Mouse (Mus musculus) CH12.LX (cell line): ENCODE data around the gene Slc38a10. TPM values are rescaled to one million over a fixed set of nuclear protein-coding genes. Genes with fewer than 3 reads are reported as not detected.
A peak's percentile ranks its signal among the peaks of the same experiment; 100 is the strongest.

Experiments used
- DNase-seq: peaks from one replicate; pipeline ENCODE4 v3.0.0-alpha.2; 2013; ENCODE audit errors: extremely low read depth
- H3K27ac ChIP-seq: 2 replicates; pipeline ENCODE4 v1.5.1; 2012; ENCODE audit warnings: low read depth, mild to moderate bottlenecking, control low read depth, moderate library complexity; ENCODE audit not compliant: insufficient read depth
- H3K27me3 ChIP-seq: replicated peaks from 2 replicates; pipeline ENCODE3; 2012; ENCODE audit warnings: inconsistent platforms
- H3K36me3 ChIP-seq, 2 experiments: replicated peaks in 1 of 2; 2 replicates each; pipeline versions ENCODE3 to v1.6.1; 2012; ENCODE audit warnings: inconsistent platforms in 1 of 2, low read length in 1 of 2, mild to moderate bottlenecking in 1 of 2, mixed read lengths in 1 of 2, moderate library complexity in 1 of 2; ENCODE audit not compliant: control insufficient read depth in 1 of 2, insufficient read depth in 1 of 2
- H3K4me1 ChIP-seq, 2 experiments: 2 replicates each; pipeline ENCODE4 v1.6.1; 2012; ENCODE audit warnings: inconsistent platforms in 1 of 2, moderate library complexity in 1 of 2; ENCODE audit not compliant: insufficient read depth in 2 of 2, control insufficient read depth in 1 of 2
- H3K4me2 ChIP-seq: 2 replicates; pipeline ENCODE4 v1.6.1; 2012; ENCODE audit warnings: low read depth, mild to moderate bottlenecking, control low read depth; ENCODE audit not compliant: poor library complexity, insufficient read depth, severe bottlenecking
- H3K4me3 ChIP-seq, 3 experiments: fragments of 150-350 bp in 1 of 3; sonication (generic) in 1 of 3; replicated peaks in 1 of 3; 2 replicates each; pipeline versions ENCODE3 to v1.5.1; 2011 to 2012; ENCODE audit warnings: low read depth in 2 of 3, low read length in 2 of 3, mild to moderate bottlenecking in 2 of 3, moderate library complexity in 2 of 3, control low read depth in 1 of 3, improper control_type of control experiment in 1 of 3, inconsistent platforms in 1 of 3, mixed read lengths in 1 of 3; ENCODE audit not compliant: poor library complexity in 1 of 3
- H3K79me2 ChIP-seq: replicated peaks from 2 replicates; pipeline ENCODE4 v1.6.1; 2012; ENCODE audit warnings: mild to moderate bottlenecking, moderate library complexity; ENCODE audit not compliant: control insufficient read depth, poor library complexity, insufficient read depth, severe bottlenecking; ENCODE audit errors: extremely low read depth
- H3K9ac ChIP-seq: 2 replicates; pipeline ENCODE4 v1.6.1; 2012; ENCODE audit warnings: low read depth, mild to moderate bottlenecking, control low read depth, moderate library complexity; ENCODE audit not compliant: insufficient read depth
- H3K9me3 ChIP-seq: replicated peaks from 2 replicates; pipeline ENCODE3; 2012; ENCODE audit warnings: low read length, inconsistent platforms, mixed read lengths
- BHLHE40 ChIP-seq: IDR thresholded peaks from 2 replicates; pipeline ENCODE4 v1.6.1; 2011; ENCODE audit warnings: mild to moderate bottlenecking, low read depth, low read length, improper control_type of control experiment
- CHD1 ChIP-seq: IDR thresholded peaks from 2 replicates; pipeline ENCODE4 v1.6.1; 2012; ENCODE audit warnings: low read depth, low read length, improper control_type of control experiment, inconsistent platforms
- CHD2 ChIP-seq: IDR thresholded peaks from 2 replicates; pipeline ENCODE4 v1.6.1; 2011; ENCODE audit warnings: low read length, improper control_type of control experiment
- CTCF ChIP-seq, 2 experiments: IDR thresholded peaks in 1 of 2; conservative IDR thresholded peaks in 1 of 2; 2 replicates each; pipeline ENCODE4 v1.5.1; 2011 to 2012; ENCODE audit warnings: low read depth in 2 of 2, low read length in 2 of 2, improper control_type of control experiment in 1 of 2, inconsistent platforms in 1 of 2, mild to moderate bottlenecking in 1 of 2, moderate library complexity in 1 of 2
- ELF1 ChIP-seq: IDR thresholded peaks from 2 replicates; pipeline ENCODE4 v1.6.1; 2014; ENCODE audit warnings: low read depth, mild to moderate bottlenecking, inconsistent platforms, low read length, improper control_type of control experiment
- EP300 ChIP-seq: IDR thresholded peaks from 2 replicates; pipeline ENCODE4 v1.6.1; 2011; ENCODE audit warnings: low read length, improper control_type of control experiment
- GABPA ChIP-seq: IDR thresholded peaks from 2 replicates; pipeline ENCODE4 v1.6.1; 2012; ENCODE audit warnings: low read depth, low read length, improper control_type of control experiment, inconsistent platforms; ENCODE audit not compliant: insufficient replicate concordance
- HCFC1 ChIP-seq: IDR thresholded peaks from 2 replicates; pipeline ENCODE4 v1.6.1; 2012; ENCODE audit warnings: low read depth, mild to moderate bottlenecking, inconsistent platforms, low read length, improper control_type of control experiment
- IRF4 ChIP-seq: IDR thresholded peaks from 2 replicates; pipeline ENCODE4 v1.6.1; 2014; ENCODE audit warnings: low read depth, mild to moderate bottlenecking, inconsistent platforms, low read length, improper control_type of control experiment
- JUN ChIP-seq: IDR thresholded peaks from 2 replicates; pipeline ENCODE4 v1.6.1; 2011; ENCODE audit warnings: low read depth, mild to moderate bottlenecking, low read length, improper control_type of control experiment, moderate library complexity; ENCODE audit not compliant: insufficient read depth
- JUND ChIP-seq: conservative IDR thresholded peaks from 2 replicates; pipeline ENCODE4 v1.6.1; 2011; ENCODE audit warnings: low read depth, low read length, improper control_type of control experiment
- KAT2A ChIP-seq: IDR thresholded peaks from 2 replicates; pipeline ENCODE4 v1.6.1; 2012; ENCODE audit warnings: low read length, improper control_type of control experiment, inconsistent platforms; ENCODE audit not compliant: insufficient replicate concordance
- MAX ChIP-seq: IDR thresholded peaks from 2 replicates; pipeline ENCODE4 v1.6.1; 2011; ENCODE audit warnings: low read length, improper control_type of control experiment
- MAZ ChIP-seq: IDR thresholded peaks from 2 replicates; pipeline ENCODE4 v1.6.1; 2012; ENCODE audit warnings: low read depth, mild to moderate bottlenecking, inconsistent platforms, low read length, improper control_type of control experiment, moderate library complexity
- MEF2A ChIP-seq: IDR thresholded peaks from 2 replicates; pipeline ENCODE4 v1.6.1; 2014; ENCODE audit warnings: low read depth, mild to moderate bottlenecking, inconsistent platforms, low read length, improper control_type of control experiment, borderline replicate concordance
- MXI1 ChIP-seq: IDR thresholded peaks from 2 replicates; pipeline ENCODE4 v1.6.1; 2011; ENCODE audit warnings: mild to moderate bottlenecking, low read depth, low read length, improper control_type of control experiment
- NELFE ChIP-seq: IDR thresholded peaks from 2 replicates; pipeline ENCODE4 v1.6.1; 2011; ENCODE audit warnings: low read depth, low read length, improper control_type of control experiment
- NRF1 ChIP-seq: IDR thresholded peaks from 2 replicates; pipeline ENCODE4 v1.6.1; 2014; ENCODE audit warnings: low read depth, mild to moderate bottlenecking, inconsistent platforms, low read length, improper control_type of control experiment, moderate library complexity
- POLR2A ChIP-seq: IDR thresholded peaks from 2 replicates; pipeline ENCODE4 v1.6.1; 2011; ENCODE audit warnings: low read depth, mild to moderate bottlenecking, improper control_type of control experiment, low read length
- POLR2AphosphoS2 ChIP-seq: IDR thresholded peaks from 2 replicates; pipeline ENCODE4 v1.6.1; 2011; ENCODE audit warnings: low read depth, low read length, improper control_type of control experiment
- RAD21 ChIP-seq: IDR thresholded peaks from 2 replicates; pipeline ENCODE4 v1.6.1; 2011; ENCODE audit warnings: low read depth, mild to moderate bottlenecking, low read length, improper control_type of control experiment, moderate library complexity
- RCOR1 ChIP-seq: conservative IDR thresholded peaks from 2 replicates; pipeline ENCODE4 v1.6.1; 2012; ENCODE audit warnings: low read depth, mild to moderate bottlenecking, inconsistent platforms, low read length, improper control_type of control experiment
- SIN3A ChIP-seq: IDR thresholded peaks from 2 replicates; pipeline ENCODE4 v1.6.1; 2012; ENCODE audit warnings: low read length, improper control_type of control experiment, inconsistent platforms
- SMC3 ChIP-seq: IDR thresholded peaks from 2 replicates; pipeline ENCODE4 v1.6.1; 2011; ENCODE audit warnings: low read depth, low read length, improper control_type of control experiment
- TBP ChIP-seq: conservative IDR thresholded peaks from 2 replicates; pipeline ENCODE4 v1.6.1; 2011; ENCODE audit warnings: low read depth, low read length, improper control_type of control experiment
- TCF12 ChIP-seq: IDR thresholded peaks from 2 replicates; pipeline ENCODE4 v1.6.1; 2014; ENCODE audit warnings: low read depth, mild to moderate bottlenecking, inconsistent platforms, low read length, improper control_type of control experiment
- UBTF ChIP-seq: IDR thresholded peaks from 2 replicates; pipeline ENCODE4 v1.6.1; 2012; ENCODE audit warnings: low read depth, mild to moderate bottlenecking, inconsistent platforms, low read length, improper control_type of control experiment, moderate library complexity
- USF1 ChIP-seq: IDR thresholded peaks from 2 replicates; pipeline ENCODE4 v1.6.1; 2014; ENCODE audit warnings: low read depth, mild to moderate bottlenecking, inconsistent platforms, low read length, improper control_type of control experiment
- ZKSCAN1 ChIP-seq: IDR thresholded peaks from 2 replicates; pipeline ENCODE4 v1.6.1; 2012; ENCODE audit warnings: low read depth, inconsistent platforms, low read length, improper control_type of control experiment, borderline replicate concordance
- ZNF384 ChIP-seq: IDR thresholded peaks from 2 replicates; pipeline ENCODE4 v1.6.1; 2012; ENCODE audit warnings: low read depth, low read length, improper control_type of control experiment, inconsistent platforms
- dilution Hi-C: fragments of 300-500 bp; cut with MboI; formaldehyde crosslinking; loops from 2 replicates; pipeline ENCODE4 v1.14.3; 2020; ENCODE audit warnings: low sequenced_read_pairs; ENCODE audit not compliant: extremely low pct_unique_long_range_greater_than_20kb, extremely low pct_ligation_motif_present
- in situ Hi-C: fragments of 300-500 bp; cut with MboI; formaldehyde crosslinking; loops from 3 replicates; pipeline ENCODE4 v1.14.3; 2019; ENCODE audit warnings: low sequenced_read_pairs, low pct_ligation_motif_present, low pct_unique_long_range_greater_than_20kb, mixed read lengths
- polyA plus RNA-seq: library from polyadenylated mRNA; unstranded; fragments of >175 nt; gene quantifications from 2 replicates; pipeline ENCODE4 v1.2.1, GENCODE M21; 2012; ENCODE audit warnings: low read depth; ENCODE audit not compliant: insufficient read length
- total RNA-seq, 2 experiments: library from RNA; depleted of rRNA; stranded (reverse); fragments of 300-350 nt in 1 of 2; fragments of >200 nt in 1 of 2; gene quantifications; 2 replicates each; pipeline ENCODE4 v1.2.3; 2012 to 2014

The Slc38a10 gene
- total and polyA plus RNA-seq, 3 experiments = 47.1 to 97.6 (median 75.6) TPM

- Histone ChIP-seq H3K27ac (no peak overlapping the region), H3K9ac (no peak overlapping the region)
- dilution Hi-C loops = no loop called here
These were observed 12.9 kb upstream of the Slc38a10 start for GRCm38 (mm10) chr11:120164028-120164427.

GRCm38 (mm10) chr11:120163207-120163606 lies 12.1 kb upstream of the Slc38a10 start:
- Histone ChIP-seq H3K27ac (no peak overlapping the region), H3K79me2 (no peaks in the 10 kb centered on the region), H3K4me3 (no peak overlapping the region), H3K27me3 (peaks cover 66% of the 10 kb centered on the region), H3K4me1 (no peaks in the 10 kb centered on the region; a peak in 1 of 4 replicates), H3K36me3 (no peaks in the 10 kb centered on the region), H3K4me2 (no peak overlapping the region), H3K9ac (no peak overlapping the region), H3K9me3 (peaks cover 7% of the 10 kb centered on the region)
- dilution Hi-C loops = no loop called here
- in situ Hi-C loops = no loop called here
- TF ChIP-seq ELF1 = no peak
- no peak for TF ChIP-seq CHD2
- TF ChIP-seq ZNF384 = no peak
- TF ChIP-seq TBP = no peak
- no peak for TF ChIP-seq MAZ
- TF ChIP-seq IRF4 = peak; percentile 25; the same call in 1 of the 2 replicates
- no peak for TF ChIP-seq MAX
- no peak for TF ChIP-seq RCOR1
- TF ChIP-seq GABPA = no peak
- no peak for TF ChIP-seq EP300
- TF ChIP-seq JUN = no peak
- TF ChIP-seq POLR2AphosphoS2 = no peak
- no peak for TF ChIP-seq USF1
- no peak for TF ChIP-seq SIN3A
- TF ChIP-seq SMC3 = peak; percentile 45
- TF ChIP-seq UBTF = no peak
- TF ChIP-seq NELFE = no peak
- TF ChIP-seq TCF12 = no peak
- no peak for TF ChIP-seq POLR2A
- TF ChIP-seq KAT2A = no peak
- peak; percentile 38 to 67 for TF ChIP-seq CTCF (conservative IDR thresholded peaks at IDR 0.05 in 1 of 2, IDR thresholded peaks at IDR 0.05 in 1 of 2; ENCODE audit: low read depth in 2 of 2, low read length in 2 of 2)
- peak; percentile 55 for TF ChIP-seq RAD21
- no peak for TF ChIP-seq ZKSCAN1
- DNase-seq = peak; percentile 63

More at GRCm38 (mm10) chr11:120164028-120164427, 12.9 kb upstream of the Slc38a10 start:
- no peaks in the 10 kb centered on the region for H3K4me1 ChIP-seq
- peaks cover 7% of the 10 kb centered on the region for H3K9me3 ChIP-seq
- no peak for TF ChIP-seq NRF1
- TF ChIP-seq BHLHE40 = no peak
- no peak for TF ChIP-seq EP300
- TF ChIP-seq SIN3A = no peak
- TF ChIP-seq MEF2A = no peak
- no peak for TF ChIP-seq MXI1
- no peak for TF ChIP-seq NELFE
- no peak for TF ChIP-seq UBTF
- no peak for TF ChIP-seq USF1
- no peak for TF ChIP-seq TBP
- no peak for TF ChIP-seq MAX
- TF ChIP-seq IRF4 = no peak
- no peak for TF ChIP-seq SMC3
- no peak for TF ChIP-seq CHD1
- no peak for TF ChIP-seq ZKSCAN1
- TF ChIP-seq JUND = no peak
- no peak for TF ChIP-seq HCFC1
- TF ChIP-seq ZNF384 = no peak
- no peak for DNase-seq
- no peaks in the 10 kb centered on the region for H3K79me2 ChIP-seq
- H3K4me3 ChIP-seq = no peak overlapping the region
- H3K27me3 ChIP-seq = peaks cover 69% of the 10 kb centered on the region
- H3K36me3 ChIP-seq = no peaks in the 10 kb centered on the region
- no peak overlapping the region for H3K4me2 ChIP-seq
- in situ Hi-C loops = no loop called here
